Mouse (Mus musculus): Measurements from ENCODE around the gene Atp6v1g2.

Atp6v1g2 gene

GRCm38 (mm10) chr17:35255704-35256103 is 22.2 kb downstream of the Atp6v1g2 start:
- DNase-seq, result no peak

GRCm38 (mm10) chr17:35257378-35257777 is 23.9 kb downstream of the Atp6v1g2 start:
- no peak for DNase-seq

- DNase-seq, result peak; percentile 96 to 98
Observed at GRCm38 (mm10) chr17:35257824-35258491, 24.5 kb downstream of the Atp6v1g2 start.

DNA sequence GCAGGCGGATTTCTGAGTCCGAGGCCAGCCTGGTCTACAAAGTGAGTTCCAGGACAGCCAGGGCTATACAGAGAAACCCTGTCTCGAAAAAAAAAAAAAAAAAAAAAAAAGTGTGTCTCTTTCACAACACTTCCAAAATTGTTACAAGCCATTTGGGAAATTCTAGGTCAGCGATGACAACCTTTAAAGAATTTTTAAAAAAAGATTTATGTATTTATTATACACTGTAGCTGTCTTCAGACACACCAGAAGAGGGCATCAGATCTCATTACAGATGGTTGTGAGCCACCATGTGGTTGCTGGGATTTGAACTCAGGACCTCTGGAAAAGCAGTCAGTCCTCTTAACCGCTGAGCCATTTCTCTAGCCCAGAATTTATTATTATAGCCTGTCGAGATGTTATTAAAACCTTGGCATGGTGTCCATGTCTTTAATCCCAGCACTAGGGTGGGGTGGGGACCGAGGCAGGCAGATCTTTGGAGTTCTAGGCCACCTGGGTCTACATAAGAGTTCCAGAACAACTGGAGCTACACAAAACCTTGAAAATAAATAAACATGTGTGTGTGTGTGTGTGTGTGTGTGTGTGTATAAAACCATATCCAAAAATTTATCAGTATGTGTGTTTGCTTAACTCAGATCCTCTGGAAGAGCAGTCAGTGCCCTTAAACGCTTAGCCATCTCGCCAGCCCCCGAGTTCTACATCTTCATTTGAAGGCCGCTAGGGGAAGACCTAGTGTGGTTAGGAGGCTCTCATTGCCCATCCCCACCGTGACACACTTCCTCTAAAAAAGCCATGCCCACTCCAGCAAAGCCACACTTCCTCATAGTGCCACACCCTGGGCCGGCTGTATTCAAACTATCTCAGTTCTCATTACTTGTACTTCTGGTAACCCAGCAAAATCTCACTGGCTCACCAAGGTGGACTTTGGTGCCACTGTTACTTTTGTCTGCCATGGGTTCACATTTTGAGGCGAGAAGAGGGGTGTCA is 25.3 kb downstream of the Atp6v1g2 start:
- DNase-seq, result no peak

DNA sequence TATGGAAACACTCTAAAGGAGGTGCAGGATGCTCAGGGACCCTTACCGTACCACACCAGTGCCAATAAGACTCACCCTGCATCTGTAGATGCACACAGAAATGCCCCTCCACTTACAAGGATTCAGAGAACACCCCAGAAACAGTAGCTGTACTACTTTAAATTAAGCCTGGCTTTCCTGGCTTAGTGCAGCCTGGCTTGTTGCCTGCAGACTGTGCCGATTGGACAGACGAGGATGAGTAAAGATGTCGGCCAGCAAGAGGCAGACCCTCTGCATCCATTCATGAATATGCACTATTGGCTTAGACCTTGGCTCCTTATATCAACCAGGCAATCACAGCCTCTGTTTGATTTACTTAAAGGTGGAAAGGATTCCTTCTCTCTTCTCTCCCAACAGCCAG is 26.2 kb downstream of the Atp6v1g2 start:
- peak in 1 of 2 experiments; percentile 27 for DNase-seq

- DNase-seq, result no peak
Observed at GRCm38 (mm10) chr17:35261651-35262050, 28.2 kb downstream of the Atp6v1g2 start.

DNA sequence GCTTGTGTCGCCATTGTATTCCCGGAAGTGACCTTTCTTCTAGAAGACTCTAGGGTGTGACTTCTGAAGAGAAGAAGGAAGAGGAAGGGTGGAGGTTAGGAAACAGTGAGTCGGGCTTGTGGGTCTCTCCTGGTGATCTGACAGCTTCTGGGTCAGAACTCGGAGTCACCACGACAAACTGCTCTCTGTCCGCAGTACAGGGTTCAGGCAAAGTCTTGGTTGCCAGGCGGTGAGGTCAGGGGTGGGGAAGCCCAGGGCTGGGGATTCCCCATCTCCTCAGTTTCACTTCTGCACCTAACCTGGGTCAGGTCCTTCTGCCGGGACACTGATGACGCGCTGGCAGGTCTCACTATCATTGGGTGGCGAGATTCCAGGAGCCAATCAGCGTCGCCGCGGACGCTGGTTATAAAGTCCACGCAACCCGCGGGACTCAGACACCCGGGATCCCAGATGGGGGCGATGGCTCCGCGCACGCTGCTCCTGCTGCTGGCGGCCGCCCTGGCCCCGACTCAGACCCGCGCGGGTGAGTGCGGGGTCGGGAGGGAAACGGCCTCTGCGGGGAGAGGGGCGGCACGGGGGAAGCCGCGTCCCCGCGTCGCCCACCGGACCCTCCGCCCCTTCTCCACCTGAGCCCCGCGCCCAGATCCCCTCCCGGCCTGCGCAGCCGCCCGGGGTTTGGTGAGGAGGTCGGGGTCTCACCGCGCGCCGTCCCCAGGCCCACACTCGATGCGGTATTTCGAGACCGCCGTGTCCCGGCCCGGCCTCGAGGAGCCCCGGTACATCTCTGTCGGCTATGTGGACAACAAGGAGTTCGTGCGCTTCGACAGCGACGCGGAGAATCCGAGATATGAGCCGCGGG is 29.4 kb downstream of the Atp6v1g2 start, which contains the start of gene H2-D1:
Gene H2-D1, plus strand, starts transcription at position 67 of the 859 bp plus-strand sequence.
- DNase-seq, result peak; percentile 100

GRCm38 (mm10) chr17:35263523-35263883 is 30.0 kb downstream of the Atp6v1g2 start:
- DNase-seq, result peak in 1 of 2 experiments; percentile 27

- no peak for DNase-seq
Observed at GRCm38 (mm10) chr17:35267399-35268086, 34.1 kb downstream of the Atp6v1g2 start.

DNA sequence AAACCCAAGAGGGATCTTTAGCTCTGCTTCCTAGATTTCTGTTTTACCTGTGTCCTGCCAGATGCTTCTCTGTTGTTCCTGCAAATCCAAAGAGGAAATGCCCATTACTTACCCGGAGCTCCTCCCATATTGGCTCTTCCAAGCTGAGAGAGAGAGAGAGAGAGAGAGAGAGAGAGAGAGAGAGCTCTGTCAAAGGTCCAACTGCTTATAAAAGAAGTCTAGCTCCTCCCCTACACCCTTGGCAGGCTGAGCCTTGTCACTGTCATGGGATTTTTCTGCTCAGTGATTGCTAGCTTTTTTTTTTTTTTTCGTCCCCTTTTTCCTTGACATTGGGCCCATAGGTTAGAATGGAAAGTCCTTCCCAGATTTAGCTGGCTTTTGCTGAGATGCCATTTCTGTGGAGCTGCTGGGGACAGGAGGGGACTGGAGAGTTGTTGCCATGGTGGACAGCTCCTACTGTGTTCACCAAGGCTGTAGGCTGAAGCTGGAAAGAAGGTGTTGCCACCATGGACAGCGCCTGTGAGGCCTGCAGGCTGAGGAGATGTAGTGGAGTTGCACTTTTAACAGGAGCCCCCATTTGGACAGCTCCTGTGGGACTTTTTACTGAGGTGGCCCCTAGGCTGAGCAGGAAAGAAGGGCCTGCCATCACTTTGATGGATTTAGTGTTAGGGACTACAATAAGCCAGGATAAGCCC is 36.3 kb downstream of the Atp6v1g2 start:
- DNase-seq, result peak in 1 of 2 experiments; percentile 36

DNA sequence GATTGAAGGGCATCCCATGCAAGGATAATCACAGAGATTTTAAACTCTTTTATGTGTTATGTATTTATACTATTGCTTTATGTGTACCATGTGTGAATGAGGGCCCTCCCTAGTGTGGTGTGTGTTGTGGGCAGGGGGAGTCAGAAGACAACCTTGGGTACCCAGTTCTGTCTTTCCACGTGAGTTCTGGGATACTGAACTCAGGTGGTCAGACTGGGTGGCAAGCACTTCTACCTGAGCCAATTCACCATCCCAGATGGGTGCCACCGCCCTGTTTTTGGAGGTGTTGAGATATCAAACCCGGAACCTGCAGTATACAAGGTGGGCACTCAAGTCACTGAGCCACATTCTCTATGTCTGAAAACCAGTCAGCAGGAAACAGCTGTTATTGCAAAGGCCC is 38.8 kb downstream of the Atp6v1g2 start:
- no peak for DNase-seq

DNA sequence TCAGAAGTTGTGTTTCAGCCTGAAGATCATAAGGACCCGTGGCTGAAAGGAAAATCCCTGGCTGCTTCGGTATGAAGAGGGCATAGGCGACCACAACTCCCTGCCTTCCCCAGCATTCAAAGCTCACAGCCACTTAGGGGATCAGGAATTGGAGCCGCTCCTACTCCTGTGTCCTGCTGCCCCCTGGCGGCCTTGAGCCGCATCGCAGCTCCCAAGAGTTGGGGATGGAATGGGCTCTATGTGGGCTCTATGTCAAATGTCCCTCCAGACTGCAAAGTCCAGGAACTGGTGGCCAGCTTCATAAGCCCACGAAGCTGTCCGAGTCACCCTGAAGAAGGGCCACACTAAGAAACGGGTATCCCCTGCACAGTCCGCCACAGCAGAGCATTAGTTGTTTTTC is 41.3 kb downstream of the Atp6v1g2 start:
- peak; percentile 96 to 98 for DNase-seq

DNA sequence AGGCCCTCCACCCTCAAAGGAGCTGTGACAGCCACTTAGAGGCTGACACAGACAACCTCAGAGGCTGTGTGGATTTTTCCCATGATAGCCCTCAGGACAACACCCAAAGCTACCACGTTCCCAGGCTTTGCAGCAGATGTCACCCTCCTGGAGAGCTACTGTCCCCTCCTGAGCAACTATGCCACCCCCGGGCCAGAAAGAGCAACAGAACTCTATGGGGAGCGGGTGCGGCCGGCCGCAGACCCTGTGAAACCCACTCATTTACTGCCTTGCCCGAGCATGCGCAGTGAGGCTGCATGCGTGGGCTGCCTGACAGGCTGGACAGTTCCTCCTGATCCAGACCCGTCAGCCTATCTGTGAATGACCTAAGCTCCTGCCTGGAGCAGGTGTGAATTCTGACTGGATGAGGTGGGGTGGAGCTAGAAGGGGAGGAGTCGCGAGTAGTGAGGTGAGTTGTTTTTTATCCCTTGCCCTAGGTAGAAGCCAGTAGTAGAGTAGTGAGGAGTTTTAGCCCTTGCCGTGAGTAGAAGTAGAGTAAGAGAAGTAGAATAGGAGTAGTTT is 42.9 kb downstream of the Atp6v1g2 start:
- DNase-seq, result no peak

GRCm38 (mm10) chr17:35278049-35278448 is 44.6 kb downstream of the Atp6v1g2 start:
- DNase-seq, result no peak

- DNase-seq, result no peak
Observed at GRCm38 (mm10) chr17:35278957-35279688, 45.7 kb downstream of the Atp6v1g2 start.

GRCm38 (mm10) chr17:35280276-35280675 is 46.8 kb downstream of the Atp6v1g2 start:
- no peak for DNase-seq

DNA sequence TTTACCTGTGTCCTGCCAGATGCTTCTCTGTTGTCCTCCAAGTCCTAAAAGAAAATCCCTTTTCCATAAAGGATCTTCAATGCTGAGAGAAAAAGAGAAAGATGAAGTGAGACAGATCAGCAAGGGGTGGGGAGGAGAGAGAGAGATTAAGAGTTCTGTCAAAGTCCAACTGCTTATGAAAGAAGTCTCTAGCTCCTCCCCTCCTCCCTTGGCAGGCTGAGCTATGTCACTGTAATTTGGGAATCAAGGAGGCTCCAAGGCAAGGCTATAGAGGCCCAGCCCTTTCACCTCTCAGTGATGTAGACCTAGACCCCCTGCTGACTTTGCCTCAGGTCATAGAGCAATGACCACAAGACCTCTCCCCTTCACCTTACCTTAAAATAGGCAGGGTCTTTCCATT is 52.0 kb downstream of the Atp6v1g2 start:
- no peak for DNase-seq

All from cerebellum, postnatal 10 days (tissue).